Mouse (Mus musculus) left cerebral cortex, adult 2 months (tissue): ENCODE results near the gene Fam89b. TPM values are rescaled to one million over a fixed set of nuclear protein-coding genes. Genes with fewer than 3 reads are reported as not detected.

ENCODE experiments used
- DNase-seq, 2 experiments: peaks; one replicate each; pipeline ENCODE4 v3.0.0; 2021 to 2022; ENCODE audit warnings: low spot score in 2 of 2, mixed read lengths in 1 of 2; ENCODE audit errors: extremely low spot score in 1 of 2
- H3K27ac ChIP-seq: fragments of 200-600 bp; 2 replicates; pipeline ENCODE4 v1.8.1; 2022
- H3K4me3 ChIP-seq: fragments of 200-600 bp; 2 replicates; pipeline ENCODE4 v1.8.1; 2022
- CTCF ChIP-seq: fragments of 200-600 bp; IDR thresholded peaks from 2 replicates; pipeline ENCODE4 v1.8.1; 2022; ENCODE audit warnings: antibody characterized with exemption, mild to moderate bottlenecking, moderate library complexity
- intact Hi-C: fragments of 180-260 bp; cut with DNase I; formaldehyde crosslinking; loops from one replicate; pipeline ENCODE4 v1.15.1; 2025
- total RNA-seq, 2 experiments: library from RNA; stranded (reverse); gene quantifications; 2 replicates each; pipeline ENCODE4 v1.2.3; 2021

Gene Fam89b
- total RNA-seq, 2 experiments from 2014 or later: 27.5 to 32.4 TPM

GRCm38 (mm10) chr19:5722848-5723425 is 6.5 kb downstream of the Fam89b start:
- no peak for TF ChIP-seq CTCF
- intact Hi-C loops: no loop called here
- no peak overlapping the region for H3K27ac ChIP-seq
- no peak overlapping the region for H3K4me3 ChIP-seq
- DNase-seq: no peak

- no peak overlapping the region for H3K4me3 ChIP-seq
- no peak overlapping the region for H3K27ac ChIP-seq
- DNase-seq: no peak
- TF ChIP-seq CTCF: no peak
- intact Hi-C loops: no loop called here
Measured at GRCm38 (mm10) chr19:5721233-5721632, 8.2 kb downstream of the Fam89b start.

GRCm38 (mm10) chr19:5716955-5717354 is 12.5 kb downstream of the Fam89b start:
- intact Hi-C loops: no loop called here
- DNase-seq: no peak
- Histone ChIP-seq H3K4me3 (no peak overlapping the region; the same call in 1 of the 2 replicates), H3K27ac (no peak overlapping the region)
- no peak for TF ChIP-seq CTCF

GRCm38 (mm10) chr19:5715793-5716688 is 13.4 kb downstream of the Fam89b start:
- TF ChIP-seq CTCF: peak; percentile 42
- peak overlapping the region; percentile 57 for H3K4me3 ChIP-seq
- DNase-seq: no peak
- peak overlapping the region; percentile 87 for H3K27ac ChIP-seq
- intact Hi-C loops: no loop called here

GRCm38 (mm10) chr19:5713730-5714129 is 15.7 kb downstream of the Fam89b start:
- DNase-seq: no peak
- Histone ChIP-seq H3K27ac (peak overlapping the region; percentile 44; the same call in 1 of the 2 replicates), H3K4me3 (0 out of 2 replicates have a peak overlapping the region, but pooled peaks have one; percentile 6)
- intact Hi-C loops: loop anchor here (5.0 kb wide), 1 partner anchor 164 kb away; the partner anchor contains the start of genes Frmd8 and Slc25a45
- TF ChIP-seq CTCF: no peak

- intact Hi-C loops: loop anchor here (5.0 kb wide), 1 partner anchor 164 kb away; the partner anchor contains the start of genes Frmd8 and Slc25a45
- no peak for DNase-seq
- TF ChIP-seq CTCF: no peak
- H3K27ac ChIP-seq: peak overlapping the region; percentile 32; the same call in 1 of the 2 replicates
- H3K4me3 ChIP-seq: no peak overlapping the region
Measured at GRCm38 (mm10) chr19:5713255-5713654, 16.2 kb downstream of the Fam89b start.

GRCm38 (mm10) chr19:5711907-5712460 is 17.5 kb downstream of the Fam89b start:
- DNase-seq: no peak
- Histone ChIP-seq H3K27ac (no peak overlapping the region), H3K4me3 (no peak overlapping the region)
- intact Hi-C loops: loop anchor here (1.0 to 5.0 kb wide), 3 partner anchors 17 to 165 kb away; partner anchors contain the start of genes Fam89b, Frmd8 and Slc25a45
- no peak for TF ChIP-seq CTCF

GRCm38 (mm10) chr19:5711218-5711617 is 18.2 kb downstream of the Fam89b start:
- no peak overlapping the region for H3K4me3 ChIP-seq
- H3K27ac ChIP-seq: no peak overlapping the region
- intact Hi-C loops: loop anchor here (1.0 to 5.0 kb wide), 3 partner anchors 18 to 166 kb away; partner anchors contain the start of genes Fam89b, Frmd8 and Slc25a45
- TF ChIP-seq CTCF: peak; percentile 84
- peak; percentile 64 to 73 for DNase-seq

GRCm38 (mm10) chr19:5710581-5710980 is 18.9 kb downstream of the Fam89b start:
- Histone ChIP-seq H3K4me3 (no peak overlapping the region), H3K27ac (no peak overlapping the region)
- intact Hi-C loops: loop anchor here (2.0 to 5.0 kb wide), 2 partner anchors 70 to 167 kb away; partner anchors contain the start of genes Frmd8 and Slc25a45
- DNase-seq: no peak
- no peak for TF ChIP-seq CTCF

GRCm38 (mm10) chr19:5710068-5710467 is 19.4 kb downstream of the Fam89b start:
- Histone ChIP-seq H3K27ac (no peak overlapping the region), H3K4me3 (no peak overlapping the region)
- no peak for TF ChIP-seq CTCF
- intact Hi-C loops: loop anchor here (2.0 to 5.0 kb wide), 2 partner anchors 71 to 167 kb away; partner anchors contain the start of genes Frmd8 and Slc25a45
- DNase-seq: no peak

- no peak for TF ChIP-seq CTCF
Measured at GRCm38 (mm10) chr19:5704801-5705571, 24.5 kb downstream of the Fam89b start.

More at GRCm38 (mm10) chr19:5704801-5705571, 24.5 kb downstream of the Fam89b start:
- H3K4me3 ChIP-seq: no peak overlapping the region
- no peak for DNase-seq
- intact Hi-C loops: no loop called here
- H3K27ac ChIP-seq: no peak overlapping the region
